Mouse (Mus musculus) heart, embryonic 13.5 days (tissue): Measurements from ENCODE around the gene Dmrtc2. TPM values are rescaled to one million over a fixed set of nuclear protein-coding genes. Genes with fewer than 3 reads are reported as not detected.
"Not testable (repeated sequence)": the region's sequence is repeated elsewhere in the genome, so short reads cannot be mapped to it uniquely, and the experiment has no call there.

Experiments used
- ATAC-seq: fragments of 200-750 bp; cut with Nextera tagmentation; 2 replicates; pipeline ENCODE4 v1.8.0; 2017; ENCODE audit warnings: moderate TSS enrichment; ENCODE audit not compliant: insufficient number of reproducible peaks, low FRiP score, low TSS enrichment; ENCODE audit errors: extremely low read depth
- H3K27ac ChIP-seq: fragments of 300-500 bp; sonication (generic); replicated peaks from 2 replicates; pipeline ENCODE4 v1.5.1; 2015; ENCODE audit warnings: moderate library complexity, mild to moderate bottlenecking, inconsistent platforms
- H3K27me3 ChIP-seq: fragments of 300-500 bp; sonication (generic); replicated peaks from 2 replicates; pipeline ENCODE4 v1.6.1; 2015; ENCODE audit warnings: mild to moderate bottlenecking, inconsistent platforms
- H3K36me3 ChIP-seq: fragments of 300-500 bp; sonication (generic); 2 replicates; pipeline ENCODE4 v1.6.1; 2015; ENCODE audit warnings: mild to moderate bottlenecking, inconsistent platforms
- H3K4me1 ChIP-seq: fragments of 300-500 bp; sonication (generic); 2 replicates; pipeline ENCODE4 v1.6.1; 2015; ENCODE audit warnings: inconsistent platforms
- H3K4me2 ChIP-seq: fragments of 300-500 bp; sonication (generic); 2 replicates; pipeline ENCODE4 v1.6.1; 2015; ENCODE audit warnings: inconsistent platforms, mild to moderate bottlenecking, moderate library complexity
- H3K4me3 ChIP-seq: fragments of 300-500 bp; sonication (generic); 2 replicates; pipeline ENCODE4 v1.5.1; 2015; ENCODE audit warnings: moderate library complexity, mild to moderate bottlenecking, inconsistent platforms
- H3K9ac ChIP-seq: fragments of 300-500 bp; sonication (generic); 2 replicates; pipeline ENCODE4 v1.6.1; 2015; ENCODE audit warnings: inconsistent platforms, mild to moderate bottlenecking, moderate library complexity
- H3K9me3 ChIP-seq: fragments of 300-500 bp; sonication (generic); 2 replicates; pipeline ENCODE4 v1.6.1; 2016; ENCODE audit warnings: inconsistent platforms
- WGBS: fragments of 180-500 bp; shearing (Covaris S2); methylation state at CpG from one replicate; pipeline ENCODE4 v1.1.7; 2015; ENCODE audit warnings: mixed read lengths; 5-methylcytosine and 5-hydroxymethylcytosine counted together
- polyA plus RNA-seq: library from polyadenylated mRNA; unstranded; fragments of >200 nt; fragmentation: Nextera tagmentation; extraction: Ambion mirVana; gene quantifications from 2 replicates; pipeline ENCODE4 v1.2.1, GENCODE M21; 2015

The Dmrtc2 gene
- polyA plus RNA-seq, 1 experiment from 2014 or later = 0.08 TPM

DNA sequence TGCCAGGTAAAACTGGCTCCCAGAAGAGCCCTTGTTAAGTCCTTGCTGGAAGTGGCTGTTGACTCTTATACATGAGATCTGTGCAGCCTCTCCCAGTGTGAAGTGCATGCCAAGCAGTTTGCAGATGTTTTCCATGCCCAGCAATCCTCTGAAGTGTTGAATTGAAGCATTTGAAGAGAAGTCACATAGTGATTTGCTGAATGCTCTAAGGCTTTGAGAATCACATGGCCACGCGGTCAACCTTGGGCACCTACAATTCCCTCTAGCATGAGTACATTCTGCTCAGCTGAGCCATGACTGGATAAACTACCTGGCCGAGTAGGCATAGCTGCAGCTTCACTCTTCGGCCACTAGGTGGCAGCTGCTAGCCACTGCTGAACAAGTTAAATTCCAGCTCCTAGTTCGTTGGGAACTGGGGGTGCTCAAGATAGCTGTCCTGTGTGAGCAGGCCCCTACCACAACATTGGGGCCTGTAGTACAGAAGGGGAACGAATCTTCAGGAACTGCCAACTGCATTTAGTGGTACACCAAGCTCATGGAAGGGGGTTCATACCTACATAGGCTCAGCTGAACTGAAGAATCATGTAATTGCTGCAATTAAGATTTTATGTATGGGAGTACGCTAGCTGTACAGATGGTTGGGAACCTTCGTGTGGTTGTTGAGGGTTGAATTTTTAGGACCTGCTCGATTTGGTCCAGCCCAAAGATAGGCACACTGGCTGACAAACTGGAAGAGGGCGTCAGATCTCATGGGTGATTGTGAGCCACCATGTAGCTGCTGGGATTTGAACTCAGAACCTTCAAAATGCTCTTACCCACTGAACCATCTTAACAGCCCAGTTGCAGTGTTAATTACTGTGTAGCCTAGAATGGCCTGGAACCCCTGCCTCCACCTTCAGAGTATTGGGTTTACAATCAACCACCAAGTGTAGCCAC is 20.7 kb downstream of the Dmrtc2 start:
- peaks cover 62% of the 10 kb centered on the region for H3K36me3 ChIP-seq
- no peak overlapping the region for H3K4me3 ChIP-seq
- H3K4me1 ChIP-seq = peaks cover 24% of the 10 kb centered on the region
- no peaks in the 10 kb centered on the region for H3K9me3 ChIP-seq
- no peaks in the 10 kb centered on the region for H3K27me3 ChIP-seq
- H3K9ac ChIP-seq = no peak overlapping the region
- 29% methylated on average over 10 of the region's 10 CpGs for WGBS
- H3K4me2 ChIP-seq = no peak overlapping the region
- no peak for ATAC-seq
- H3K27ac ChIP-seq = peak overlapping the region; percentile 2; the same call in 1 of the 2 replicates

DNA sequence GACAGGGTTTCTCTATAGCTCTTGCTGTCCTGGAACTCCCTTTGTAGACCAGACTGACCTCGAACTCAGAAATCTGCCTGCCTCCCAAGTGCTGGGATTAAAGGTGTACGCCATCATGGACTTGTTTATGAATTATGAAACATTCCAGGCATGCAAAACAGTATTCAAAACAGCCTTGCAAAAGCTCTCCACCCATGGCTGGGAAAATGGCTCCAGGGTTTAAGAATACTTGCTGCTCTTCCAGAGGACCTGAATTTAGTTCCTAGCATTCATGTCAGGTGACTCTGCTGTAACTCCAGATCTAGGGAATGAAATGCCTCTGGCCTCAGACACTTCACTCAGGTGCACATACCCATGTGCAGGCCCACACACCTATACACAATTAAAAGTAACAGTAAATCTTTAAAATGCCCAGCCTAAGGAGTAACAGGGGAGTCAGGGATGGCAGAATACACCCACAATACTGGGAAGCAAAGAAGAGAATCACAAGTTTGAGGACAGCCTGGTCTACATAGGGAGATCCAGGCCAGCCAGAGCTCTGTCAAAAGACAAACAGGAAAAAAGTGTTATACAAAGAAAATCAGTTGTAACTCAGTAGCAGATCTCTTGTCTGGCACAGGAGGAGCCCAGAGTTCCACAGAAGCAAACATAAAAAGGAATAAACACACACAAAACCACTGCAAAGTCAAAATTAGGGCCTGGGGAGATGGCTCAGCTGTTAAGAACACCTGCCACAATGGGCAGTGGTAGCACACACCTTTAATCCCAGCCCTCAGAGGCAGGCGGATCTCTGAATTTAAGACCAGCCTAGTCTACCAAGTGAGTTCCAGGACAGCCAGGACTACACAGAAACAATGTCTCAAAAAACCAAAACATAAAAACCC is 21.6 kb downstream of the Dmrtc2 start:
- WGBS = 68% methylated on average over 3 of the region's 3 CpGs

GRCm38 (mm10) chr7:24892125-24892583 is 22.3 kb downstream of the Dmrtc2 start:
- Histone ChIP-seq H3K9ac (no peak overlapping the region), H3K4me1 (peaks cover 7% of the 10 kb centered on the region), H3K4me2 (no peak overlapping the region), H3K9me3 (no peaks in the 10 kb centered on the region), H3K36me3 (peaks cover 45% of the 10 kb centered on the region), H3K27me3 (no peaks in the 10 kb centered on the region), H3K4me3 (no peak overlapping the region), H3K27ac (no peak overlapping the region)
- WGBS = 70% methylated on average over 2 of the region's 2 CpGs
- ATAC-seq = no peak

More for the DNA sequence above, 21.6 kb downstream of the Dmrtc2 start:
- no peak overlapping the region for H3K4me2 ChIP-seq
- H3K27ac ChIP-seq = no peak overlapping the region
- H3K9ac ChIP-seq = no peak overlapping the region
- no peak for ATAC-seq
- peaks cover 52% of the 10 kb centered on the region for H3K36me3 ChIP-seq
- H3K9me3 ChIP-seq = no peaks in the 10 kb centered on the region
- no peak overlapping the region for H3K4me3 ChIP-seq
- H3K27me3 ChIP-seq = no peaks in the 10 kb centered on the region
- peaks cover 14% of the 10 kb centered on the region for H3K4me1 ChIP-seq

DNA sequence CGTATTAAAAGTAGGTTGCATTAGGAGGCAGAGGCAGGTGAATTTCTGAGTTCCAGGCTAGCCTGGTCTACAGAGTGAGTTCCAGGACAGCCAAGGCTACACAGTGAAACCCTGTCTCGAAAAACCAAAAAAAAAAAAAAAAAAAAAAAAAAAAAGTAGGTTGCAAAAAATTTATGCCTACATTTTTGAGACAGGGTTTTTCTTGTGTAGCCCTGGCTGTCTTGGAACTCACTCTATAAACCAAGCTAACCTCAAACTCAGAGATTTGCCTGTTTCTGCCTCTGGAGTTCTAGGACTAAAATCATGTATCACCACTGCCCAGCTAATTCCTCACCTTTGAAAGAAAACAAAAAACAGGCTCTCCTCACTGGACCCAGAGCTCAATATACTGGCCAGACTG is 25.9 kb downstream of the Dmrtc2 start:
- WGBS = 83% methylated on average over 2 of the region's 2 CpGs
- ATAC-seq = not testable (repeated sequence)

DNA sequence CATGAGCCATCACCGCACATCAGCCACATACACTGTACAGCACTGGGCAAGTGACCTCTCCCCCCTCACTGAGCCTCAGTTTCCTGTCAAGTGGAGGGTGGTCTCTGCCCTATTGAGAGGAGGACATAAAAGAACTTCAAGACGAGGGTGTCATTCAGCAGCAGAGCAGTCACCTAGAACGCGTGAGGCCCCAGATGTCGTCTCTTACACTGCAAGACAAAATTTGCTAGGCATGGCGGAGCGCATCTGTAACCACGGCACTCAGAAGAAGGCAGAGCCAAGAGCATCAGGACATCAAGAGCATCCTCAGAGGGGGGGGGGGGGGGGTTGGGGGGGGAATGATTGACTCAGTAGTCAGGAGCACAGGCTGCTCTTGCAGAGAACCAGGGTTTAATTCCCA is 26.4 kb downstream of the Dmrtc2 start:
- Histone ChIP-seq H3K4me1 (no peaks in the 10 kb centered on the region), H3K4me3 (no peak overlapping the region), H3K9me3 (no peaks in the 10 kb centered on the region), H3K36me3 (peaks cover 6% of the 10 kb centered on the region), H3K9ac (no peak overlapping the region), H3K27me3 (no peaks in the 10 kb centered on the region), H3K27ac (no peak overlapping the region), H3K4me2 (no peak overlapping the region)
- ATAC-seq = no peak
- WGBS = 81% methylated on average over 8 of the region's 8 CpGs

More for the DNA sequence above, 25.9 kb downstream of the Dmrtc2 start:
- not testable (repeated sequence) for H3K4me3 ChIP-seq, H3K27me3 ChIP-seq, H3K4me2 ChIP-seq, H3K9me3 ChIP-seq, H3K27ac ChIP-seq, H3K4me1 ChIP-seq, H3K9ac ChIP-seq
- H3K36me3 ChIP-seq = peaks cover 11% of the 10 kb centered on the region

DNA sequence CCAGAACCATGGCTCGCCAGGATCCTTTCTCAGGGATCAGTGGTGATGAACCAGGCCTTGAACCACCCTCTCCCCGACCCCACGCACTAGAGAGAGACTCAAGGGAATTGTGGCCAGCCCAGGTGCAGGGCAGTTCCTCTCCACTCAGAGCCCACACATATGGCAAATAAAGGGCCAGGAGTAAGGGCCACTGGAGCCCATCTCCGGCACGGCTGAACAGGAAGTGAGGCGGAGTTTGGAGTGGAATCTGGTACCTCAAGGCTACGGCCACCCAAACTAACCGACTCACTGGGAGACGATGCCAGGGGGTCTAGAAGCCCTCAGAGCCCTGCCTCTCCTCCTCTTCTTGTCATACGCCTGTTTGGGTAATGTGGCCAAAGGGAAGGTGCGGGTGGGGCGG is 27.4 kb downstream of the Dmrtc2 start, which contains the start of gene Cd79a:
TSS of gene Cd79a (plus strand) at position 158 of the 400 bp plus-strand sequence.
- no peak for ATAC-seq
- WGBS = 63% methylated on average over 12 of the region's 12 CpGs
- Histone ChIP-seq H3K4me2 (no peak within 1 kb of the TSS), H3K4me1 (peaks cover 6% of the 10 kb centered on the region), H3K9me3 (no peaks in the 10 kb centered on the region), H3K4me3 (no peak within 1 kb of the TSS), H3K9ac (no peak within 1 kb of the TSS), H3K36me3 (0 out of 2 replicates have a peak, but pooled peaks cover 3% of the 10 kb centered on the region), H3K27ac (no peak within 1 kb of the TSS), H3K27me3 (no peaks in the 10 kb centered on the region)

- Histone ChIP-seq H3K27me3 (no peaks in the 10 kb centered on the region), H3K36me3 (no peaks in the 10 kb centered on the region), H3K9me3 (no peaks in the 10 kb centered on the region), H3K27ac (no peak overlapping the region), H3K4me3 (no peak overlapping the region), H3K9ac (no peak overlapping the region), H3K4me1 (peaks cover 11% of the 10 kb centered on the region), H3K4me2 (no peak overlapping the region)
- ATAC-seq = no peak
- WGBS = 68% methylated on average over 5 of the region's 5 CpGs
These were observed 28.1 kb downstream of the Dmrtc2 start for GRCm38 (mm10) chr7:24897959-24898358.

GRCm38 (mm10) chr7:24901114-24901513 is 31.3 kb downstream of the Dmrtc2 start:
- no peak overlapping the region for H3K4me2 ChIP-seq

GRCm38 (mm10) chr7:24901842-24902241 is 32.0 kb downstream of the Dmrtc2 start:
- H3K4me1 ChIP-seq = peaks cover 38% of the 10 kb centered on the region
- peak overlapping the region; percentile 92 for H3K27ac ChIP-seq
- no peak for ATAC-seq
- H3K27me3 ChIP-seq = no peaks in the 10 kb centered on the region
- no peaks in the 10 kb centered on the region for H3K9me3 ChIP-seq
- H3K36me3 ChIP-seq = no peaks in the 10 kb centered on the region
- H3K9ac ChIP-seq = peak overlapping the region; percentile 93
- peak overlapping the region; percentile 84 for H3K4me3 ChIP-seq
- 56% methylated on average over 1 of the region's 1 CpGs for WGBS
- H3K4me2 ChIP-seq = peak overlapping the region; percentile 81

More at GRCm38 (mm10) chr7:24901114-24901513, 31.3 kb downstream of the Dmrtc2 start:
- H3K27ac ChIP-seq = no peak overlapping the region
- H3K27me3 ChIP-seq = no peaks in the 10 kb centered on the region
- no peaks in the 10 kb centered on the region for H3K36me3 ChIP-seq
- H3K9ac ChIP-seq = no peak overlapping the region
- no peak for ATAC-seq
- H3K9me3 ChIP-seq = no peaks in the 10 kb centered on the region
- WGBS = 67% methylated on average over 6 of the region's 6 CpGs
- H3K4me3 ChIP-seq = no peak overlapping the region
- H3K4me1 ChIP-seq = peaks cover 30% of the 10 kb centered on the region

GRCm38 (mm10) chr7:24902264-24902629 is 32.4 kb downstream of the Dmrtc2 start:
- WGBS = 33% methylated on average over 2 of the region's 2 CpGs
- H3K36me3 ChIP-seq = peaks cover under 1% of the 10 kb centered on the region; the same call in 1 of the 2 replicates
- peak overlapping the region; percentile 93 for H3K9ac ChIP-seq
- ATAC-seq = no peak
- peaks cover 42% of the 10 kb centered on the region for H3K4me1 ChIP-seq
- H3K4me3 ChIP-seq = peak overlapping the region; percentile 84
- H3K9me3 ChIP-seq = no peaks in the 10 kb centered on the region
- no peaks in the 10 kb centered on the region for H3K27me3 ChIP-seq
- H3K27ac ChIP-seq = peak overlapping the region; percentile 92
- peak overlapping the region; percentile 81 for H3K4me2 ChIP-seq
